Mouse (Mus musculus): ENCODE results near the gene Lrrc32.

DNA sequence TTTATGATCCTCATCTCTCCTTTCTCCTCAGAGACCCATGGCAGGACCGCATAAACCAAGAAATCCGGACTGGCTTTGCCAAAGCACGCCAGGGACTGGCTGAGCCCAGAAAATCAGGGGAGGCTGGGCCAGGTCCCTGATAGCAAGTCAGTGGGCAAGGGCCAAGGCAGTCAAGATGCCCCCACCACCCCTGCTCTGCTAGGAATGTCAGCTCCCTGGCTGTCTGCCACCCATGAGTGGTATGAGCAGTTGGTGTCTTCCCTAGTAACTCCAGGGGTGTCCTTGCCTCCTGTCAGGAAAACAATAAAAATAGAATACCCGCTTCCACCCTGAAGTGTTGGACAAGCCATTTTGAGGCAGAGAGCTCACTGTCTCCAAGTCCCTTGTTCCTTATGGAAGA lies 11.9 kb upstream of the Lrrc32 start:
- TF ChIP-seq CTCF (IDR thresholded peaks at IDR 0.05; ENCODE audit: borderline replicate concordance, control insufficient read depth, extremely low read depth, insufficient read depth, low read length, poor library complexity) (no peak), POLR2A (IDR thresholded peaks at IDR 0.05; ENCODE audit: control insufficient read depth, extremely low read depth, insufficient read depth, low read length, poor library complexity) (no peak)

Measured in thymus, adult 2 months (tissue).